Mouse (Mus musculus): ENCODE data around the gene Map4k3. TPM values are rescaled to one million over a fixed set of nuclear protein-coding genes. Genes with fewer than 3 reads are reported as not detected.
"Not testable (repeated sequence)": the region's sequence is repeated elsewhere in the genome, so short reads cannot be mapped to it uniquely, and the experiment has no call there.

The Map4k3 gene
- total and polyA plus RNA-seq, 2 experiments = 5.6 to 23.6 TPM

DNA sequence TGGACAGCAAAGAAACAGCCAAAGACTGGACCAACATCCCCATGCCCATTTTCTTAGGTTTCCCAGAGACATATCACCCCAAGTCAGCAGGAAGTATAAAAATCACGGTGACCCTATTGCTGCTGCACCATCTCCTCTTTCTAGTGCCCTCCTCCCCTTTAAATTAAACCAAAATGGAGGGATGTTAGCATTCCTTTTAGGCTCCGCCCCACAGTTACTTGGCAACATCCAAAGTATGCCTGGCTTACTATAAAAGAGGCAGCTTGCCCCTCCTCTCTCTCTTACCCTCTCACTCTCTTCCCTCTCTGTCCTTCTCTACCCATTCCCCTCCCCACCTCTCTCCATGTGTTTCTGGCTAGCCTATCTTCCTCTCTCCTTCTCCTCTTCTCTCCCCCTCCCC is 159.8 kb downstream of the Map4k3 start:
- no peaks in the 10 kb centered on the region for H3K36me3 ChIP-seq (ENCODE audit: control insufficient read depth, insufficient read depth, low read length)
- H3K27ac ChIP-seq (replicated peaks; ENCODE audit: insufficient read depth, low read depth, low read length) = no peak overlapping the region
- no peak for DNase-seq (ENCODE audit: extremely low read depth, low read depth, low spot score)
- 79% methylated on average over 2 of the region's 2 CpGs for WGBS
- H3K79me2 ChIP-seq (ENCODE audit: control insufficient read depth, insufficient read depth, low read length) = no peaks in the 10 kb centered on the region
- no peaks in the 10 kb centered on the region for H3K4me1 ChIP-seq (ENCODE audit: control insufficient read depth, insufficient read depth, low read length)
- H3K27me3 ChIP-seq (ENCODE audit: control insufficient read depth, insufficient read depth, low read length) = no peaks in the 10 kb centered on the region
- TF ChIP-seq POLR2A (IDR thresholded peaks at IDR 0.05; ENCODE audit: extremely low read depth, insufficient read depth, low read length) (no peak), CTCF (IDR thresholded peaks at IDR 0.05; ENCODE audit: low read depth, low read length) (no peak)
- H3K4me3 ChIP-seq (ENCODE audit: insufficient read depth, low read depth, low read length) = no peak overlapping the region
- H3K9ac ChIP-seq (ENCODE audit: low read depth, low read length) = no peak overlapping the region

DNA sequence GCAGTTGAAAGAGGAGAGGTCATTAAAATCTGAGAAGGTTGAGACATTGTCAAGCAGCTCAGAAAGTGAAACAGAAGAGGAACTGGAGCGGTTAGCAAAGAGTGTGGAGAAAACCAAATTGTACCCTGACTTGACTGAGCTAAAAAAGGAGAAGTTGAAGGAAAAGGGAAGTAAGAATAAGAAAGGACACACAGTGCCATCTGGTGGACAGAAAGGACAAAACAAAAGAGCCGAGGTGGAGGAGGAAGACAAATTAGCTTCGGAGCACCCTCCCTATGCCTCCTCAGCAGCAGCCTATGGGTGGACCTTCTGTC is 163.7 kb downstream of the Map4k3 start:
- H3K79me2 ChIP-seq (ENCODE audit: control insufficient read depth, insufficient read depth, low read length) = no peaks in the 10 kb centered on the region
- TF ChIP-seq POLR2A (IDR thresholded peaks at IDR 0.05; ENCODE audit: extremely low read depth, insufficient read depth, low read length) (no peak), CTCF (IDR thresholded peaks at IDR 0.05; ENCODE audit: low read depth, low read length) (0 out of 2 replicates have a peak, but pooled peaks have one; percentile 5)
- DNase-seq (ENCODE audit: extremely low read depth, low read depth, low spot score) = peak; percentile 27
- no peaks in the 10 kb centered on the region for H3K4me1 ChIP-seq (ENCODE audit: control insufficient read depth, insufficient read depth, low read length)
- H3K9ac ChIP-seq (ENCODE audit: low read depth, low read length) = no peak overlapping the region
- no peaks in the 10 kb centered on the region for H3K36me3 ChIP-seq (ENCODE audit: control insufficient read depth, insufficient read depth, low read length)
- peak overlapping the region; percentile 17 for H3K27ac ChIP-seq (replicated peaks; ENCODE audit: insufficient read depth, low read depth, low read length)
- H3K4me3 ChIP-seq (ENCODE audit: insufficient read depth, low read depth, low read length) = peak overlapping the region; percentile 15; the same call in 1 of the 2 replicates
- H3K27me3 ChIP-seq (ENCODE audit: control insufficient read depth, insufficient read depth, low read length) = no peaks in the 10 kb centered on the region
- WGBS = 81% methylated on average over 3 of the region's 3 CpGs

DNA sequence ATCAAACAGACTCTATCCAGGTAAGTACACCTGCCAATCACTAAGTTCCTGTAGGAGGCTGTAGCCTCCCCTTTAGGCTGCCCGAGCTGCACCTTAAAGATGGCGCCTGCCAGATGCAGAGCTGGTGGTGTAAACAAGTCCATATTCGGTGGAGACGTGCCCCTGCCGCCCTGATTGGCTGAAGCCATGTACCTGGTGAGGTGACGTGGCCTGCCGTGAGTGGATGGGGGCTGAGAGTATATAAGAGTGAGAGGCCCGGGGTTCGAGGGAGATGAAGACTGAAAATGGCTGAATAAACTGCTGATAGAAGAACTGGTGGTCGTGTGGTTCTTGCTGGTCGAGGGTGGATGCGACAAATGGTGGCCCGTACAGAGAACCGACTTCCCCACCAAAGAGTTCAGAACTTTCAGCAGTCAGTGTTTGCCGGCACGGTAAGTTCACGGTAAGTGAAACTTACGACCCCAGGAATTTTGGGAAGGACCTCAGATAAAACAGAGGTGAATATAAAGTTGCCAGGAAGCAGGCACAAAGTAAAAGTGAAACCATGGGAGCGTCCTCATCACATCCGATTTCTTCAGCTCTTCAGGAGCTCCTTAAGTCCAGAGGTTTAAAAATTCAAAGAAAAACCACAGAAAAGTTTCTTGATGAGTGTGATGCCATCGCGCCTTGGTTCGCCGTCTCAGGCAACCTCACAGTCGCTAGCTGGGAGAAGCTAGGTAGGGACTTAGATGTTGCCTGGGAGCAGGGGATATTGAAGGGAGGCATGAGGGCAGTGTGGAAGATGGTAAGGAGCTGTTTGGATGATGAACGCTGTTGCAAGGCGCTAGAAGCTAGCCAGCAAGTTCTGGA is 164.3 kb downstream of the Map4k3 start:
- not testable (repeated sequence) for DNase-seq (ENCODE audit: extremely low read depth, low read depth, low spot score); H3K4me1 ChIP-seq (ENCODE audit: control insufficient read depth, insufficient read depth, low read length); H3K27me3 ChIP-seq (ENCODE audit: control insufficient read depth, insufficient read depth, low read length); H3K36me3 ChIP-seq (ENCODE audit: control insufficient read depth, insufficient read depth, low read length); H3K9ac ChIP-seq (ENCODE audit: low read depth, low read length); H3K79me2 ChIP-seq (ENCODE audit: control insufficient read depth, insufficient read depth, low read length)
- Histone ChIP-seq H3K27ac (replicated peaks; ENCODE audit: insufficient read depth, low read depth, low read length) (peak overlapping the region; percentile 30), H3K4me3 (ENCODE audit: insufficient read depth, low read depth, low read length) (peak overlapping the region; percentile 4; the same call in 1 of the 2 replicates)
- WGBS = 91% methylated on average over 27 of the region's 27 CpGs

DNA sequence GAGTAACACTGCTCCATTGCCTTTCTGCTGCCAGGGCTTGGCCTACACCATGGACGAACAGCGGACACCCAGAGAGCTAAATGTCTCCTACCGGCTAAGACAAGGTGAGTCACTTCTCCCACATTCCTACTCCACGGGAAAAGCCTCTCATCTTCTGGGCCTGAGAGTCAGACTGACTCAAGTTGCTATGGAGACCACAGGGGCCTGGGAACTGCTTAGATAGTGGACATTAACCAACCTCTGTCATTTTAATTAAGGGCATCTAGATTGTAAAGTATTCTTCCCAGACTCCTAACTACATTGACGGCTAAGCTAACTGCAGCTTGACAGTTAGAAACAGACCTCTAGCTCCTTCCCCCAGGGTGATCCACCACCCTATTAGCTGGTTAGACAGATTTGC is 165.5 kb downstream of the Map4k3 start:
- no peak overlapping the region for H3K9ac ChIP-seq (ENCODE audit: low read depth, low read length)
- H3K36me3 ChIP-seq (ENCODE audit: control insufficient read depth, insufficient read depth, low read length) = no peaks in the 10 kb centered on the region
- no peaks in the 10 kb centered on the region; the same call in 1 of the 2 replicates for H3K4me1 ChIP-seq (ENCODE audit: control insufficient read depth, insufficient read depth, low read length)
- no peak for DNase-seq (ENCODE audit: extremely low read depth, low read depth, low spot score)
- H3K27ac ChIP-seq (replicated peaks; ENCODE audit: insufficient read depth, low read depth, low read length) = no peak overlapping the region
- no peaks in the 10 kb centered on the region for H3K27me3 ChIP-seq (ENCODE audit: control insufficient read depth, insufficient read depth, low read length)
- 89% methylated on average over 5 of the region's 5 CpGs for WGBS
- TF ChIP-seq POLR2A (IDR thresholded peaks at IDR 0.05; ENCODE audit: extremely low read depth, insufficient read depth, low read length) = no peak
- no peak for TF ChIP-seq CTCF (IDR thresholded peaks at IDR 0.05; ENCODE audit: low read depth, low read length)
- H3K4me3 ChIP-seq (ENCODE audit: insufficient read depth, low read depth, low read length) = no peak overlapping the region
- H3K79me2 ChIP-seq (ENCODE audit: control insufficient read depth, insufficient read depth, low read length) = no peaks in the 10 kb centered on the region

DNA sequence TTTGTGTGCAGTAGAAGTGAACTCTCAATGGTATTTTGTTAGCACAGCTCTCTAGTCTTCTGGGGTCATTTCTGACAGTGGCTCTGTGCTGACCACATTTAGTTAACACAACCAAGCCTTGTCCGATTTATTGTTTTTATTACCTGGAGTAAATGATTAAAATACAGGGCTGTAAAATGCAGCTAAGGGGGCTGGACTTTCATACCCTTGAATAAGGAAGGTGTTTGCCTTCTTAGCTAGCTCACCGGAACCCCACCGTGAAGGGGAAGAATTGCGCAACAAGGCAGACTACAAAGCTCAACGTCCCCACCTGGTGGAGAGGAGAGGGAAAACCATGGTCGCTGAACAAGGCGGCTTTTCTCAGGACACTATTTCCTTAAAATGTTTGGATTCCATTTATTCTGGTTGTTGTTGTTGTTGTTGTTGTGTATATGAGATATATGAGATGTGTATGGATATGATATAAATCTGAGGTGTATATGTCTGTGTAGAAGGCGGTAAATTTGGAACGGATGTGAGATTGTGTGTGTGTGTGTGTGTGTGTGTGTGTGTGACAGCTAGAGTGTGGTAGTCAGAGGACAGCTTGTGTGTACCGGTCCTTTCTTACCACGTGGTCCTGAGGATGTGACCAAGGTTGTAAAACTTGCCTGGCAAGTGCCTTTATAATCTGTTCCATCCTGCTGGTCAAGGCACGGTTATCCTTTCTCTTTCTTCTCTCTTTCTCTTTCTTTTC is 167.4 kb downstream of the Map4k3 start:
- WGBS = 20% methylated on average over 12 of the region's 12 CpGs
- H3K27me3 ChIP-seq (ENCODE audit: control insufficient read depth, insufficient read depth, low read length) = no peaks in the 10 kb centered on the region
- no peaks in the 10 kb centered on the region for H3K79me2 ChIP-seq (ENCODE audit: control insufficient read depth, insufficient read depth, low read length)
- peak; percentile 50 for DNase-seq (ENCODE audit: extremely low read depth, low read depth, low spot score)
- no peaks in the 10 kb centered on the region; the same call in 1 of the 2 replicates for H3K4me1 ChIP-seq (ENCODE audit: control insufficient read depth, insufficient read depth, low read length)
- TF ChIP-seq POLR2A (IDR thresholded peaks at IDR 0.05; ENCODE audit: extremely low read depth, insufficient read depth, low read length) = no peak
- TF ChIP-seq CTCF (IDR thresholded peaks at IDR 0.05; ENCODE audit: low read depth, low read length) = peak; percentile 86
- no peak overlapping the region for H3K9ac ChIP-seq (ENCODE audit: low read depth, low read length)
- H3K27ac ChIP-seq (replicated peaks; ENCODE audit: insufficient read depth, low read depth, low read length) = no peak overlapping the region
- H3K36me3 ChIP-seq (ENCODE audit: control insufficient read depth, insufficient read depth, low read length) = no peaks in the 10 kb centered on the region
- no peak overlapping the region for H3K4me3 ChIP-seq (ENCODE audit: insufficient read depth, low read depth, low read length)

DNA sequence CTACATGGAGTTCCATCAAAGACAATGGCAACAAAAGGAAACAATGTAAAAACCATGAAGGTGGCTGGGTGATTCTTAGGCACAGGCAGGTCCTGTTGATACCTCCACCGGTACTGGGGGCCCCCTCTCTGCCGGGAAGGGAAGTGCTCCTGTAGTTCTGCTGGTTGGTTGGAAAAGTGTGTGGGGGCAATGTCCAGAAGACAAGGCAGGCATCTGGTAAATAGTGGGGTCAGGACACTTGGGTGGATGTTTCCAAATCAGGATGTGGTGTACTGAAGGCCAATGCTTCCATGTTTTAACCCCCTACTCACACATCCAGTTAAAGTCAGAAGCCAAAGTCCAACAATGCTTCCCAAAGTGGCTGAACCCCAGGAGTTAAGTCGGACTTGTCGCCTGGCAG is 168.5 kb downstream of the Map4k3 start:
- no peak overlapping the region for H3K27ac ChIP-seq (replicated peaks; ENCODE audit: insufficient read depth, low read depth, low read length)
- no peaks in the 10 kb centered on the region for H3K79me2 ChIP-seq (ENCODE audit: control insufficient read depth, insufficient read depth, low read length)
- H3K4me1 ChIP-seq (ENCODE audit: control insufficient read depth, insufficient read depth, low read length) = no peaks in the 10 kb centered on the region; the same call in 1 of the 2 replicates
- TF ChIP-seq POLR2A (IDR thresholded peaks at IDR 0.05; ENCODE audit: extremely low read depth, insufficient read depth, low read length) (no peak), CTCF (IDR thresholded peaks at IDR 0.05; ENCODE audit: low read depth, low read length) (peak; percentile 50)
- no peaks in the 10 kb centered on the region for H3K27me3 ChIP-seq (ENCODE audit: control insufficient read depth, insufficient read depth, low read length)
- 38% methylated on average over 4 of the region's 4 CpGs for WGBS
- H3K9ac ChIP-seq (ENCODE audit: low read depth, low read length) = no peak overlapping the region
- no peaks in the 10 kb centered on the region for H3K36me3 ChIP-seq (ENCODE audit: control insufficient read depth, insufficient read depth, low read length)
- DNase-seq (ENCODE audit: extremely low read depth, low read depth, low spot score) = peak; percentile 50
- H3K4me3 ChIP-seq (ENCODE audit: insufficient read depth, low read depth, low read length) = no peak overlapping the region

Data from liver, adult 2 months (tissue).